Mouse (Mus musculus) CD8-positive naive resting alpha-beta T cell, adult 2 months (primary cell): Measurements from ENCODE around the gene Katnb1.

ENCODE experiments used
- DNase-seq, 2 experiments: peaks; one replicate each; pipeline ENCODE4 v3.0.0; 2022; ENCODE audit warnings: low read depth in 2 of 2, low spot score in 2 of 2

Gene Katnb1

DNA sequence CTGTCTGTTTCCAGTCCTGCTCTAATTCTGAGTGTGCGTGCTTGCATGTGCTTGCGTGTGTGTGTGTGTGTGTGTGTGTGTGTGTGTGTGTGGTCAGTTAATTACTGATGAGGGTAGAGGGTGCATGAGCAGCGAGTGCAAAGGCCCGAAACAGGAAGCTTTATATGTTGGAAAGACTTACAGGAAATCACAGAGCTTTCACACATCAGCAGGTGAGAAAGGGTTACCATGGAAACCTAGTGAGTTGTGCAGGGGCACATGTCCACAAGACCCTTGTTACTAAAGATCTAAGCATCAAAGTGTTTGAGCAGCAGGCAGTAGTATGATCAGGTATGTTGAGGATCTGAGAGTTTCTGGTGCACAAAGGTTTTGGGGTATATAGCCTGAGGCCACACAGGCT, 3.3 kb downstream of the Katnb1 start:
- DNase-seq: no peak

DNA sequence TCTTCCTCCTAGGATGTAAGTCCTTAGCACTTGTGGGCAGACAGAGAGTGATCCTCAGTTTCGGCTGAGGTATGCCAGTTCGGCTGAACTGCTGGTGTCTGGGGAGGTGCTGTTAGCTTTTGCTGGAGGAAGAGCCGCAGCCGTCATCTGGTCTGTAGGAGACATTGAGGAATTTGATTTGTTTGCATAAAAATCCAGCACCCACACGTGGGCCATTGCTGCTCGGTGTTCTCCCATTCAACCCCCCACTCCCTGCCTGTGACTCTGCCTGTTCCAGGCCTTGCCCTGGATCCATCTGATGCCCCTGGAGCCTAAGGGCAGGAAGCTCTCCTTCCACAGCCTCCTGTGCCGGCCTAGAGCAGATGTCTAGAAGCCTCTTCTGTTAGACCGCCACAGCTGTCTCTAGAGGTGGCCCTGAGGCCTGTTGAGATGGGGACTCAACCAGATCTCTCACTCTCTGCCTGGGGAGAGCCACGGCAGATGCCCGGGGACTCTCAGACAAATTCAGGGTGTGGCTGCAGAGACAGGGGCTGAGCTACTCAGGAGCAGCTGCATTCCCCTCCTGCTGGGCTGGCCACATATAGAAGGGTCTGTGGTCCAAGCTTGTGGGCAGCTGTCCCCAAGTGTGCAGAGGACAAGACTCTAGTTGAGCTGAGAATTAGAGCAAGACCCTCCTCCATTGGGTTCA, 3.9 kb downstream of the Katnb1 start:
- DNase-seq: no peak

DNA sequence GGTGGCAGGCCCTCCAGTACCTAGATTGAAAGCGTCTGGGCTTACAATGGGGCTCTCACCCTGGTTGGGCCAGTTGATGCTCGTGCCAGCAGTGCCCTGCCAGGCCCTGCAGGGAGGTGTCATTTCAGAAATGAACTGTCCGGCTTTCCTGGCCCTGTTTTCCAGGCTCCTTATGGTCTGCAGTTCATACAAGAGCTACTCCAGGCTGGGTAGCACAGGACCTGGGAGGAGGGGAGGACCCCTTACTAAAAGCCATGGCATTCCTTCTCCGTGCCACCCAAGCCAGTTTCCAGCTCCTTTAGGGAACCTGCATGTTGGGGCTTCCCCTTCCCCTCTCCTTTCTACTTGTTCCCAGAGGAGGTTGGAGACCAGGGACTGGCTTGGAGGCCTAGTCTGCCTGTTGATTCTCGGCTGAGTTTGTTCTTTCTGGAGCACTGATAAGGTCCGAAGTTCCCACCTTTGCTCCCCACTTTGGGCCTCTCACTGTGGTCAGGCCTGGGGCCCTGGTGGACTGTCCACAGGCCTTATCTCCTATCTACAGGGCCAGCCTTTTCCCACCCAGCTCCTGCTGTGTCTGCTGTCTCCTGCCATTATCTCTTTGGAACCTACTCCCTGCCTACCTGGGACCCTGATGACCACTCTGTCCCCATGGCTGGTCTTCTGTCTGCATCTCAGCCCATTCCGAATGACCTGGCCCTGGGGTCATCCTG, 4.6 kb downstream of the Katnb1 start:
- no peak for DNase-seq

DNA sequence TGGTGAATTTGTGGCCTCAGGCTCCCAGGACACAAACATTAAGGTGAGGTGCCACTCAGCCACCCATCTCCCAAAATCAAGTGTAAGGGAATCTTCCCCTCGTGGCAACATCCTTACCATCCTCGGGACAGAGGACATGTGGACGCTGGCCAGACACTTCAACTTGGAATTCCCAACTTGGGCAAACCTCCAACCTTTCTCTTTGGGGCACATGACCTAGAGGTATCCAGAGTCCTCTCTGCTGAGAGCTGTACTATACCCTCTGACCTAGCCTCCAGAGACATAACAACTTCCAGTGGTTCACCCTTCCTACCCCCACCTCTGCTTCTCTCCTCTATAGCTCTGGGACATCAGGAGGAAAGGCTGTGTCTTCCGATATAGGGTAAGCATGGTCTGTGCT, 12.6 kb downstream of the Katnb1 start:
- no peak for DNase-seq

DNA sequence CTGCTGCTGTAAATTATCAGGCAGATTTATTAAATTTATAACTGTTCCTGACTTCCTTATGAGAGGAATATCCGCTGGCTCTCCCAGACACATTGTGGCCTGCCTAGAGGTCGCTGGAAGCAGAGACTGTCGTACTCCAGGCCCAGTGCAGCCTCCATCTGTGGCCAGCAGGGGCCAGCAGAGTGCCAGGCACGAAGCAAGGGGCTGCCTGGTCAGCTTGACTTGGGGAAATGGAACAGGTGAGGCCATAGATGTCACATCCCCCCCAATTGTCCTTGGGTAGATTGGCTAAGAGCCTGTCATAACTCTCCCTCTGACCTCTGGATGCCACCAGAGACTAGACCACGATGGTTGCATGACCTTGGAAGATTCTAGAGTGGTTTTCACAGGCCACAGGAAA, 18.0 kb downstream of the Katnb1 start:
- peak; percentile 21 to 37 for DNase-seq

DNA sequence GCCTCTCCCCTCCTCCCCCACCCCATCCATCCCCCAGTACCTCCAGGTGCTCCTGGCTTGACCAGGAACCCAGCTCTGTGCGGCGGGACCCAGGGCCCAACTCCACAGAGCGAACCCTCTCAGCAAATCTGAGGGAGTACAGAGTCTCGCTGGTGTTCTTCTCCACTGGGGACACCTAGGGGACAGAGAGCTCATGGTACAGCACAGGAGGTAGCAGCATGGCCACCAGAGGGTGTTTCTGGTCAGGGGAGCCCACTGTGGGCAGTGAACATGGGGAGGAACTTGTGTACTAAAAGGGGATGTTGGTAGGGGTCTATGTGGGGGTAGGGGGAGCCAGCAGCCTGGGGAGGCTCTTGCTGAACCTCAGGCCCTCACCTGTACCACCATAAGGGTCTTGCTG, 21.0 kb downstream of the Katnb1 start:
- DNase-seq: no peak

DNA sequence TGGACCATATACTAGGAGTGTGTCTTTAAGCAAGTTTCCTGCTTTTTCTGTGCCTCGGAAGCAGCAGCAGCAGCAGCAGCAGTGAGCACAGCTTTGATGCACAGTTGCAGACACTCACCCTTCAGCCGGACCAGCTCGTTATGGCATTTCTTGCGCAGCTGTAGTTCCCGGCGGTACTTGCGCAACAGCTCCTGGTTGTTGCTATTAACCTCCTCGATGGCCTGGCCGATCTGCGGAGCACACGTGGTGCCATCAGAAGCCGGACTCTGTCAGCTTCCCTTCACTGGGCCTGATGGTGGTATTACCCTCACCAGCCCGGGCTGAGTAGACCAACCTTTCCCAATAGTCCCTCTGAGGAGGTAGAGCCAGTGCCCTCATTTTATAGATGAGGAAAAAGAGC, 26.3 kb downstream of the Katnb1 start:
- DNase-seq: no peak

DNA sequence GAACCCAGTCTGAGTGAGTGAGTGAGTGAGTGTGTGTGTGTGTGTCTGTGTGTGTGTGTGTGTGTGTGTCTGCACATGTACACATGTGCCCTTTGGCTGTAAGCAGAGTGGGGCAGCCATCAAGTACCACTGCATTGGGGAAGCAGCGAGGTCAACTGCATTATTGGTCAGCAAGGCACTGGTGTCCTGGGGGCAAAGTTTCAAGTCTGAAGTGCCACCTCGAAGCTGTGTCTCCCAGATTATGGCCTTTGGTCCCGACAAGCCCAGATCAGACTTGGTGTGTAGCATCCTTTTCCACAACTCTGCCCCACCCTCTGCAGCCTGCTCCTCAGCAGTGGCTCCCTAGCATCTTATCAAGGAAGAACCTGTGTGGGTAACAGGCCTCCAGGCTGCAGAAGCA, 31.6 kb downstream of the Katnb1 start:
- no peak for DNase-seq

DNA sequence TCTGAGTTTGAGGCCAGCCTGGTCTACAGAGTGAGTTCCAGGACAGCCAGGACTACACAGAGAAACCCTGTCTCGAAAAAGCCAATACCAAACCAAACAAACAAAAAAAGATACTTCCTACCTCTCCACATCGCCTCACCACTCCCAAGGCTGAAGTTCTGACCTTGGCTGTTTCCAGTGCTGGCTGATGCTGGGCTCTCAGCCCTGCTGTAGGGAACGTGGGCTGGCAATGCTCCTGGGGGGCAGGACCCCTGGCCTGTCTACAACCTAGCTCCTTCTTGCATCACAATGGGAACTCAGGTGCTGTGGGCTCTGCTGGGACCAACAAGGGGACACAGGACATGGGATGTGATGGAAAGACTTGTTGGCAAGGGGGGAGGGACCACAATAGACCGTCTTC, 32.1 kb downstream of the Katnb1 start:
- no peak for DNase-seq

DNA sequence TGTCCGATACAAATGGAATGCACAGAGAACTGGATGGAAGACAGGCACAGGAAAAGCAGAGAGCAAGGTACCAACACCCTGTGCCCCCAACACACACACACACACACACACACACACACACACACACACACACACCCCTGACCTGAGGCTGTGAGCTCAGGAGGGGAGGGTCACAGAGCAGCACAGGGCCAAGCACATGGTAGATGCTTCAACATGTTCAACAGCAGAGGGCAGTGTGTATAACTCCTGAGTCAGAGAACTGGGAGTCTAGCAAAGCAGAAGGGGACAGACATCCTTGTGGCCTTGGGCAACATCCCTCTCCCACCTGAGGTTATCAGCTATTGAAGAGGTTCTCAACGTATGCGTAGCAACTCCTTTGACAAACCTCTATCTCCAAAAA, 32.8 kb downstream of the Katnb1 start:
- no peak for DNase-seq

DNA sequence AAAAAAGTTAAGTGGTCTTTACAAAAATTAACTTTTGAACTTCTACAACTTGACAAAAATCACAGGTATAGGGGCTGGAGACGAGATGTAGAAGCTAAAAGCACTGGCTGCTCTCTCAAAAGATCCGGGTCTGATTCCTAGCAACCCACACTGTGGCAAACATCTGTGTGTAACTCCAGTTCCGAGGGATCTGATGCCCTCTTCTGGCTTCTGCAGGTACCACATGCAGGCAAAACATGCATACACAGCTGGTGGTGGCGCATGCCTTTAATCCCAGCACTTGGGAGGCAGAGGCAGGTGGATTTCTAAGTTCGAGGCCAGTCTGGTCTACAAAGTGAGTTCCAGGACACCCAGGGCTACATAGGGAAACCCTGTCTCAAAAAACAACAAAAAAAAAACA, 42.5 kb downstream of the Katnb1 start:
- DNase-seq: no peak

DNA sequence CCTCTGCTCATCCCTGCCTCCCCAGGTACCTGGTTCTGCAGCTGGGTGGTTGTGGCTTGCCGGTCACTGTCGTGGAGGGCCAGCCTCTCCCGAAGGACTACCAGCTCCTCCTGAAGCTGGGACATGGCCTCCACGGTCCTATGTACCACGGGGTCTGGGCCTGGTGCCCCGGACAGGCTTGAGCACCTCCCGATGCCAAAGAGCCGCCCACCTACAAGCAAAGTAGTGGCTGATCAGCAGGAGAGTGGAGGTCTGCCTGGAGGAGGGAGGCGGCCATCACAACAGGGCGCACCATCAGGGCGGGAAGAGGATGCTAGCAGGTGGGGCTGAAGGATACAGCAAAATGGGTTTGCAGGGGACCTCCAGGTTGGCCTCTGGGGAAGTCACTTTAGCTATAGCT, 45.5 kb downstream of the Katnb1 start:
- no peak for DNase-seq

DNA sequence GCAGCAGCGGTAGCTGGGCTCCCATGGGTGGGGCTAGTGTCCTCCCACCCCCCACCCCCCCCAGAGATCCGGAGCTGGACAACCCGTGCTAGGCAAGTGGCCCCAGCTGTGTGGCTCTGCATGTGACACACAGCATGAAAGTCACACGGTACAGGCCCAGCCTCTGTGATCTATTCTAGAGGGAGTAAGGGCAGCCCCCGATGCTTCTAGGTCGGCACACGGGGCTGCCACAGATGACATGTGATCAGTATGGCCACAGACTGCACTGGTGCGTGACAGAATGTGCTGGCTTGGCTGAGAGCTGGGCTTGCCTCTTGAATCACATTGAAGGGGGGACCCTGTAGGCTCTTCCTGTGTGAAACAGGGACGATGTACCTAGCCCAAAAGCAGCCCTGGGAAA, 46.7 kb downstream of the Katnb1 start:
- DNase-seq: no peak

DNA sequence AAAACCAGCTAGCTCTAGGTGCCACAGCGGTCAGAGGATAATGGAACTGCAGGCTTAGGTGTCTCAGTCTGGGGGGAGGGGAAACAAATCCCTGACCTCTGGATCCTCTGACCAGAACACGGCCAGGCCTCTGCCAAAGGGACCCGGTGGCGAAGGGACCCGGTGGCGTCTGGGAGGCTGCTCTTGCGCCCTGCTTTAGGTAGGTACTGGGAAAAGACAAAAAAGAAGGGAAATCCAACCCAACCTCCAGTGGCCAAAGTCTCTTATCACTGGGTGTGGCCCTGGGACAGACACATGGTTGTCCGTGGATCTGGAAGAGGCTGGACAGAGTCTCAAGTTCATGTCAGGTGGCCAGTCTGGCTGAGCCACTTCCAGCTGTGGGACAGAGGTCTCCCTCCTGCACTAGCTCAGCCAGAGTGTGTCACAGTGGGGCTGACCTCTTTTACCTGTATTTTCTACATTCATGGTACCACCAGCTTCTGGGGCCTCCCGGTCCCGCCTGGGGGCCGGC, 47.8 kb downstream of the Katnb1 start:
- no peak for DNase-seq

DNA sequence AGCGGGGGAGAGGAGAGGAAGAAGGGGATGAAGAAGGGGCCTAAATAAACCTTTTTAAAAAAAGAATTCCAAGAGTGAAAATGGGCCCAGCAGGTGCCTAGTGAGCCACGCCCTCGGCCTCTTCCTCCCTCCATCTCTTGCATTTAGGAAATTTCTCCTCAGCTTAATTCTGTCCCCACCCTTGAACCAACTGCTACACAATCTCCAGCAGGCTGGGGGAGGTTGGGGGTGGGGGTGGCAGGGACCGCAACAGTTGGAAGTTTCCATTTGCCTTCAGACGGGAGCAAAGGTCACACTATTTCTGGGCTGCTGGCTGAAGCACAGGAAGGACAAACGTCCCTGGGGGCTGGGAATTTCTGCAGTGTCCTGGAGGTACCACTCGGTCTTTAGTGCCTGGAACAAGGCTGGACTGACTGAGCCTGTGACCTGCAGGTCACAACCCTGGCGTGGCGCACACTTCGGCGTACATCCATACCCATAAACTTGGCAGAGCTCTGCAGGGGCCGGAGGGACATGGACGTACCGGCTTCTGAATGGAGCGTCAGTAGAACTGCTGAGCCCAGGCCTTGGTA, 50.1 kb downstream of the Katnb1 start:
- no peak for DNase-seq

DNA sequence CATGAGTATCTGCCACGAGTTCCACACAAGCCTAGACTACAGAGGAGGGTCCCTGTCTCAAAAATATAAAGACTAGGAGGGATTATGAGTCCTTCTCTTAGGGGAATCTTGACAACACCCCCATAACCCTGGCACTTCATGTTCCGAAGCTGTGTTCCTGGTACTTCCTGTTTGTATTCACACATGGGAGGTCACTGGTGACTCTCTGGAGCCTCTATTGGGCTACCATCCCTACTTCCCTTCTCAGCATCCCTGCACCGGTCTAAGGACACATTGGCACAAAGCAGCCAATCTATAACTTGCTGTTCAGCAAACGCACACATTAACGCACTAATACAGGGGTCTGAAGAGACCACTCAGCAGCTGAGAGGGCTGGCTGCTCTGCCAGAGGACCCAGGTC, 51.0 kb downstream of the Katnb1 start:
- no peak for DNase-seq

DNA sequence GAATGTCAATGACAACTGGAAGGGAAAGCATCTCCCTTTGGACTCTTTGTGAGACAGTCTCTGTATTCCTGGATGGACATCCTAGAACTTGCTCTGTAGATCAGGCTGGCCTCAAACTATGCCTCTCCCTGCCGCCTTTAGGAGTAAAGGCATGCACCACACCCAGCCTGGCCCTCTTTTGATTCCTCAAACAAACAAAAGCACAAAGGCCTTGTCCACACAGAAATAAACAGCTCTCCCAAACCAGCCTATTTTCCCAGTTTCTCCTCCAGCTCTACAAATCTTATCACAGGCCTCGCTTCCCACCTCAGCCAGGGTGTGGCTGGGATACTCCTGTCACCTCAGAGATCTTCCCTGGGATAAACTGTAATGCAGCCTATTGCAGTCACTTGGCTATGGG, 53.2 kb downstream of the Katnb1 start:
- no peak for DNase-seq

DNA sequence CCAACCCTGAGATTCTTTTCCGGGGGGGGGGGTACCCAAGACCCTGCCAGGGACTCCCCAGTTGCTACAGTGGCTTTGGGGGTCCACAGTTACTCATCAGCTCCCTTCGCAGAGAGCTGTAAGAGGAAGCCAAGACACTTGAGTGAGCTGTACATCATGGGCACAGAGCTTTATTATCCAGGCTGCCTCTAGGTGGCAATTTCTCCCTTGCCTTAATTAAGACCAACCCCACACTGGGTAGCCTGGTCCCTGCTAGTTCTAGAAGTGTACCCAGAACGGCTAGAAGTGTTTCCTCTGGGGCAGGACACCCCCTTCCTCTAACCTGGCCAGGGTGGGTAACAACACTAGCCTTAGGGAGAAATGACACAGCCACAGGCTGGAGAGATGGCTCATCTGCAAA, 54.3 kb downstream of the Katnb1 start:
- no peak for DNase-seq

DNA sequence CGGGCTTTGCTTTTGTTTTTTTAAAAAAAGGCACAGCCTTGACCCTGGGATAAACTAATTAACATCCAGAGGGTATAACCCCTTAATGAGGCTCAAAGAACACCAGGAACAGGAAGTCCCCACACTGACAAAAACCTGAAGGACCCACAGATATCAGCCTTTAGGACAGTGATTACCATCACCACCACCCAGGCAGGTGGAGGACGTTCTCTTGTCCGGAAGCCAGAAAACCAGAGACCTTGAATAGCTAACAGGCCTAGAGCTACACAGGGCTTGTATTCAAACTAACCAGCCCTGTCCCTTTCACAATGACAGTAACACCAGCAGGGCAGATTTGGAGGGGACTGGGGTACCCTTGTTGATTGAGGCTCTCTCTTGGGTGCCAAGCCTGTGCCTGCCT, 55.2 kb downstream of the Katnb1 start:
- no peak for DNase-seq

DNA sequence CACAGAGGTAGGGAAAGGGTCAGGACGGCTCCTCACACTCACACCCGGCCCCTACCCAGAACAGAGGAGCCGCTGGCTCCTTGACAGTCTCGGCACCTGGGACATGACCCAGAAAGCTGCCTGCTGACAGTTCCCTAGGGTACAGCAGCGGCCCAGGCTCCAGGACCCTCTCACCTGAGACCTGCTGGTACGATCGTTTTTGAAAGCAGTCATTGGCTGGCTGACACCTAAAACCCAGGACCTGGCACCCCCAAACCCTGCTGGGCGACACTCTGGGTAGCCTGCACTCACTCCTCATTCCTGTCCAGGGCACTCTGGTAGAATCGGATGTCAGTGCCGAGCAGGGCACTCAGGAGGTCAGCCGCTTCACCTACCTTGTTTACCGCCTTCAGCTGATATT, 56.2 kb downstream of the Katnb1 start:
- no peak for DNase-seq

DNA sequence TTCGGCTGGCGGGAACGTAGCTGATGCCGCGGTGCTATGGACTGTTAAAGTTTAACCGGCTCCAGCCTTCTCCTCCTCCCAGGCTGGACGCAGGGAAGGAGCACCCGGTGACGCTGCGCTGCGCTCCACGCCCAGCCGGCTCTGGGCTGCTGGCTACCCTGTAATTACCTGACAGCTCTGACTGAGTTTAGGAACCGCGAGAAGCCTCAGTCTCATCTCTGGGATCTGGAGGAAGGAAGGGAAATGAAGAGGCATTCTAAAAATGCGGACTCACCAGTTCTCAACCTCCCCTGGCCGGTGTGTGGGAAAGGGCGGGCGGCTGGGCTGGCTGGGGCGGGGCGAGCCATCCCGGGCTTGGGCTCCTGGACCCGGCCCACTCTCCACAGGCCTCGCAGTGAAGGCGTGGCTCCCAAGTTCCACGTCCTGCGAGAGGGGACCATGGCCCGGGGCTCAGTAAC, 56.7 kb downstream of the Katnb1 start:
- no peak for DNase-seq

DNA sequence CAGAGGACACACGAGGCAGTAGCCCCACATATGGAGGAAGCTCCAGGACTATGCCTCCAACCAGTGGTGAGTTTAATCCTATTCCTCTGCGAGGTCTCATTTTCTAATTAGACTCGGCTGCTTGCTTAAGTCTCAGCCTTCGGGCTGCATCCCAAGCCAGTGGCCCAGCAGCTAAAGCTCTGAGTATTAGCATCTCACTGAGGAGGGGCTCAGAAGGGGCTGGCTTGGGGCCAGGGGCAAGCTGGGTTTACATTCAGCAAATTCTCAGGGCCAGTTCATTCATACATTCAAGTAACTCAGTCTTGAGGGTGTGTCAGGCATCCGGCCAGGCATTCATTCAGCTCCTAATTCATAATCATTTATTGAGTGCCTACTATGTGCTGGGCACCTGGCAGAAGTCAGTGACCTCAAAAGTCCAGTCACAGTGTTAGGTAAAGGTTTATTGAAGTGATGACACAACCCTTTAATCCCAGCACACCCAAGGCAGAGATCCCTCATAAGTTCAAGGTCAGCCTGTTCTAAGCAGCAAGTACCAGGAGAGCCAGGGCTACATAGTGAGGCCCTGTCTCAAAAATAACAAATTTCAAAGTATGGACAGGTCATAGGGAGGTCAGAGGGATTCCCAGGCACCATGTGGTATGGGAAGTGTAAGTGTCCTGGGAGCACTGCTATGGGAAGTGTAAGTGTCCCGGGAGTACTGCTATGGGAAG, 57.5 kb downstream of the Katnb1 start:
- DNase-seq: no peak
